In the genomic region with DNA sequence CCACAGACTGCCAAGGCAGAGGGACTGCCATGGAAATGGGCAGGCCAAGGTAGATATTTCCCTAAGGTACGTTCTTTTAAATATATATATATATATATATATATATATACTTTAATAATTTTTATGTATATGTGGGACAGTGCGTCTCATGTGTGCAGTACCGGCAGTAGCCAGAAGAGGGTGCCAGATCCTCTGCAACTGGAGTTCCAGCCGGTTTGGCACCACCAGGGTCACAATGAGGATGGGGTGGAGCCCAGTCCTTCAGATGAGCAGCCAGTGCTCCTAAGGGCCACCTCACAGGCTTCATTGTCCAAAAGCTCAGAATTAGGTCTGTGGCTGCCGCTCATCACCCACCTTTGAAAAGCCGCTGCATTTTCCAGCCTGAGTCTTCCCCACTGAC, we compare ENCODE assay signal across 9 mouse cellular contexts. TPM values are rescaled to one million over a fixed set of nuclear protein-coding genes. Genes with fewer than 3 reads are reported as not detected.
DNase-seq lines count a peak whose midpoint lies in the region.
"Had no signal": no experiment of that assay in that cellular context is flagged by ENCODE, and none has a peak within 500 bp of the region (broad histone marks: within the 10 kb centered on the region; RNA-seq: fewer than 3 reads in every experiment).

No protein-coding gene starts in this region.

- peak; percentile 70 for DNase-seq in heart, embryonic 10.5 days (ENCODE audit: low spot score)
- no peak for DNase-seq in heart, postnatal 25 days (ENCODE audit: low spot score)
- DNase-seq in right cerebral cortex, postnatal 10 days (ENCODE audit: low spot score in 2 of 2), result peak; percentile 59 to 72
- no peak for DNase-seq in right cerebral cortex, adult 2 months (ENCODE audit: low spot score in 2 of 2)
- peak; percentile 50 for DNase-seq in c-Kit-positive CD71-negative TER-119-negative erythroid progenitor cells, embryonic 14.5 days (ENCODE audit: low read depth)
- DNase-seq in layer of hippocampus, adult 9-10 months (ENCODE audit: low spot score), result peak; percentile 16
- peak; percentile 20 for DNase-seq in spleen, adult 12 weeks (ENCODE audit: low spot score)
- no peak for DNase-seq in urinary bladder, adult 2 months (ENCODE audit: low spot score)

- peaks cover 25% of the 10 kb centered on the region for H3K27me3 ChIP-seq in heart, embryonic 10.5 days (ENCODE audit: insufficient read depth, poor library complexity, severe bottlenecking)

- H3K9me3 ChIP-seq in heart, embryonic 10.5 days, result no peaks in the 10 kb centered on the region
- H3K9me3 ChIP-seq: limb, embryonic 12.5 days had no signal

- no peak overlapping the region for H3K4me3 ChIP-seq in heart, embryonic 10.5 days
- H3K4me3 ChIP-seq: limb, embryonic 12.5 days had no signal

- H3K27ac ChIP-seq in heart, embryonic 10.5 days, result no peak overlapping the region
- H3K27ac ChIP-seq: limb, embryonic 12.5 days had no signal

- H3K4me1 ChIP-seq in heart, embryonic 10.5 days, result no peaks in the 10 kb centered on the region
- H3K4me1 ChIP-seq: limb, embryonic 12.5 days had no signal

- intact Hi-C loops in heart, postnatal 25 days (cut with DNase I), result no loop called here

- H3K36me3 ChIP-seq in heart, embryonic 10.5 days, result no peaks in the 10 kb centered on the region
- H3K36me3 ChIP-seq: limb, embryonic 12.5 days had no signal

- WGBS in heart, embryonic 10.5 days, result 43% methylated on average over 6 of the region's 6 CpGs

RNA-seq across cellular contexts. Expression of gene Theg, which starts 6.3 kb away (rescaled TPM):
- polyA plus RNA-seq in heart, embryonic 10.5 days (2016; fragmentation: Nextera tagmentation; extraction: Ambion mirVana), result not detected in 2 replicates
- total RNA-seq in heart, postnatal 25 days (2021), result not detected
- not detected in 2 replicates for polyA plus RNA-seq in urinary bladder, adult 2 months (2012; rRNA removed)
- polyA plus RNA-seq: limb, embryonic 12.5 days had no signal

RNA-seq across cellular contexts. Expression of gene Mier2, which starts 25.8 kb away (rescaled TPM):
- 46.6 and 53.9 TPM in 2 replicates for polyA plus RNA-seq in heart, embryonic 10.5 days (2016; fragmentation: Nextera tagmentation; extraction: Ambion mirVana)
- total RNA-seq in heart, postnatal 25 days (2021), result 10 to 100 TPM; 12.2 to 12.3 TPM
- polyA plus RNA-seq in urinary bladder, adult 2 months (2012; rRNA removed), result 54.3 and 59.5 TPM in 2 replicates

RNA-seq across cellular contexts. Expression of gene C2cd4c, which starts 33.0 kb away (rescaled TPM):
- polyA plus RNA-seq in heart, embryonic 10.5 days (2016; fragmentation: Nextera tagmentation; extraction: Ambion mirVana), result not detected in 2 replicates
- total RNA-seq in heart, postnatal 25 days (2021), result not detected
- polyA plus RNA-seq in urinary bladder, adult 2 months (2012; rRNA removed), result 0.04 and 0.06 TPM in 2 replicates
- polyA plus RNA-seq: limb, embryonic 12.5 days had no signal

RNA-seq across cellular contexts. Expression of gene Plpp2, which starts 47.2 kb away (rescaled TPM):
- polyA plus RNA-seq in heart, embryonic 10.5 days (2016; fragmentation: Nextera tagmentation; extraction: Ambion mirVana), result 16.8 and 24.1 TPM in 2 replicates
- 1 to 10 TPM; 2.7 to 2.9 TPM for total RNA-seq in heart, postnatal 25 days (2021)
- 21.5 and 29.1 TPM in 2 replicates for polyA plus RNA-seq in urinary bladder, adult 2 months (2012; rRNA removed)

RNA-seq across cellular contexts. Expression of gene Shc2, which starts 56.9 kb away (rescaled TPM):
- polyA plus RNA-seq in heart, embryonic 10.5 days (2016; fragmentation: Nextera tagmentation; extraction: Ambion mirVana), result 2.7 and 6.3 TPM in 2 replicates
- total RNA-seq in heart, postnatal 25 days (2021), result 1 to 10 TPM; 2.2 to 2.4 TPM
- 7.4 and 7.6 TPM in 2 replicates for polyA plus RNA-seq in urinary bladder, adult 2 months (2012; rRNA removed)

Comparison
In these comparisons a context has a peak if more than half of its experiments do, and no peak if none do; other contexts are left out.
1. DNase-seq: peak in heart, embryonic 10.5 days (single experiment), right cerebral cortex, postnatal 10 days (2 of 2), c-Kit-positive CD71-negative TER-119-negative erythroid progenitor cells, embryonic 14.5 days (single experiment), layer of hippocampus, adult 9-10 months (single experiment) and spleen, adult 12 weeks (single experiment); none in heart, postnatal 25 days (single experiment), right cerebral cortex, adult 2 months (0 of 2) and urinary bladder, adult 2 months (single experiment).